Mouse (Mus musculus) gastrocnemius, adult 2 months (tissue): ENCODE data around the gene Hnrnpab. TPM values are rescaled to one million over a fixed set of nuclear protein-coding genes. Genes with fewer than 3 reads are reported as not detected.
"Not testable (repeated sequence)": the region's sequence is repeated elsewhere in the genome, so short reads cannot be mapped to it uniquely, and the experiment has no call there.

ENCODE experiments used
- DNase-seq: peaks from one replicate; pipeline ENCODE4 v3.0.0; 2022
- H3K27ac ChIP-seq: fragments of 200-600 bp; 2 replicates; pipeline ENCODE4 v1.8.1; 2022; ENCODE audit warnings: mild to moderate bottlenecking
- H3K4me3 ChIP-seq: fragments of 200-600 bp; 2 replicates; pipeline ENCODE4 v1.8.1; 2022; ENCODE audit warnings: mild to moderate bottlenecking, moderate library complexity
- CTCF ChIP-seq: fragments of 200-600 bp; IDR thresholded peaks from 2 replicates; pipeline ENCODE4 v1.8.1; 2022; ENCODE audit warnings: antibody characterized with exemption, mild to moderate bottlenecking, moderate library complexity
- intact Hi-C: fragments of 180-260 bp; cut with DNase I; formaldehyde crosslinking; loops from one replicate; pipeline ENCODE4 v1.15.1; 2025
- total RNA-seq, 2 experiments: library from RNA; stranded (reverse); gene quantifications; 2 replicates each; pipeline ENCODE4 v1.2.3; 2021

Hnrnpab gene
- total RNA-seq, 2 experiments from 2014 or later: 95.0 to 112 TPM

- peak overlapping the region; percentile 86 for H3K27ac ChIP-seq
- H3K4me3 ChIP-seq: peak overlapping the region; percentile 73
- no peak for DNase-seq
- intact Hi-C loops: no loop called here
- no peak for TF ChIP-seq CTCF
These were observed 39.6 kb upstream of the Hnrnpab start for GRCm38 (mm10) chr11:51646245-51646644.

DNA sequence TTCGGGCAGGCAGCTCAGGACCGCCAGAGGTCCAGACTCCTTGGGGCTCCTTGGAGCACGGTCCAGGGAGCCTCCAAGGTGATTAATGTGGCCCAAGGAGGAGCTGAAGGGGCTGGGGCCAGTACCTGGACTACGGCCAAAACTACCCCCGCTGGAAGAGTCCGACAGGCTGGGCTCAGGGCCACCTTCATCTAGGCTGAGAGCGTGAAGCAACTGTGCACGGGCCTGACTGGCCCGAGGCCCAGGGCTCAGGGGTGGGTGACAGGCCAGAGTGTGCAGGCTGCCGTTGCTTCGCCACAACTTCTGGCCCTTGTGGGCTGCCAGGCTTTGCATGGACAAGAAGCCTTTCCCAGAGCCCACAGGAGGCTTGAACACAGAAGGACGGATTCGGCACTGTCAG lies 38.6 kb upstream of the Hnrnpab start:
- DNase-seq: peak; percentile 24

GRCm38 (mm10) chr11:51644217-51644616 lies 37.6 kb upstream of the Hnrnpab start:
- intact Hi-C loops: no loop called here
- peak overlapping the region; percentile 72 for H3K27ac ChIP-seq

More for the DNA sequence above, 38.6 kb upstream of the Hnrnpab start:
- intact Hi-C loops: no loop called here
- Histone ChIP-seq H3K4me3 (peak overlapping the region; percentile 73), H3K27ac (peak overlapping the region; percentile 86; the same call in 1 of the 2 replicates)
- no peak for TF ChIP-seq CTCF

DNA sequence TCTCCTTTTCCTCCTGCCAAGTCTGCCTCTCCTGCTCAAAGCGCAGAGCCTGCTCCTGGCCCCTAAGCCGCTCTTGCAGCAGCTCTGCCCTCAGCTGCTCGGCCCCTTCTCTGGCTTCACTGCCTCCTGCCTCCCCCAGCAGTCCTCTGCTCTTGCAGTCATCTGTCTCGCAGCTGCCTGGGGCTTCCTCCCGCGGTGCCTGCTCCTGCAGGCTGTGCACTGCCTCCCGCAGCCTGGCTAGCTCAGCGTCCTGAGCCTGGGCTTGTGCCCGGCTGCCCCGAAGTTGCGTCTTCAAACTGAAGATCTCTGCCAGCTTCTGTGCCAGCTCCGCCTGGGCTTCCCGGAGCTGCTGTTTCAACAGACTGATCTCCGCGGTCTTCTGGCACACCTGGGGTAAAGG lies 37.1 kb upstream of the Hnrnpab start:
- Histone ChIP-seq H3K27ac (peak overlapping the region; percentile 72), H3K4me3 (peak overlapping the region; percentile 64)
- no peak for TF ChIP-seq CTCF
- peak; percentile 79 for DNase-seq
- intact Hi-C loops: no loop called here

More at GRCm38 (mm10) chr11:51644217-51644616, 37.6 kb upstream of the Hnrnpab start:
- H3K4me3 ChIP-seq: peak overlapping the region; percentile 64
- no peak for TF ChIP-seq CTCF
- DNase-seq: peak; percentile 31

- peak overlapping the region; percentile 64 for H3K4me3 ChIP-seq
- DNase-seq: peak; percentile 20
- TF ChIP-seq CTCF: no peak
- intact Hi-C loops: no loop called here
- peak overlapping the region; percentile 72 for H3K27ac ChIP-seq
These were observed 36.6 kb upstream of the Hnrnpab start for GRCm38 (mm10) chr11:51643202-51643601.

- H3K4me3 ChIP-seq: no peak overlapping the region
- intact Hi-C loops: no loop called here
- DNase-seq: no peak
- H3K27ac ChIP-seq: no peak overlapping the region
- TF ChIP-seq CTCF: no peak
These were observed 34.1 kb upstream of the Hnrnpab start for GRCm38 (mm10) chr11:51640748-51641147.

DNA sequence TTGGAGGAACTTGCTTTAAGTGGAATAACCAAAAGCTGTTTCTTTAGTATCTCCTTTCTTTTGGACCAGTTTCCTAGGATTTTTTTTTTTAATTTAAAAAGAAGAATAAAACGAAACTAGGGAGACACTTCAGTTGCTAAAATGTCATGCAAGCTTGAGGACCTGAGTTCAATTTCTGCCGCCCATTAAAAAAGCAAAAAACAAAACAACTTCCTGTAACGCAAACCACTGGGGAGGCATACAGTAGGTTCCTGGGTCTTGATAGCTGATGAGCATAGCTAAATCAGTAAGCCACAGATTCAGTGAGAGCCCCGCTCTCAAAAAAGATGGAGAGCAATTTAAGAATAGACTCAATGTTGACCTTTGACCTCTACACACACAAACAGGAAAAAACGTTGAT lies 31.9 kb upstream of the Hnrnpab start:
- TF ChIP-seq CTCF: no peak
- no peak for DNase-seq
- H3K4me3 ChIP-seq: peak overlapping the region; percentile 44
- intact Hi-C loops: loop anchor here (5.0 kb wide), 1 partner anchor 44 kb away; no protein-coding TSS in a partner anchor
- peak overlapping the region; percentile 74 for H3K27ac ChIP-seq

GRCm38 (mm10) chr11:51637971-51638414 lies 31.3 kb upstream of the Hnrnpab start:
- intact Hi-C loops: loop anchor here (5.0 kb wide), 1 partner anchor 44 kb away; no protein-coding TSS in a partner anchor
- no peak for TF ChIP-seq CTCF
- Histone ChIP-seq H3K27ac (peak overlapping the region; percentile 74), H3K4me3 (peak overlapping the region; percentile 44)
- DNase-seq: no peak

GRCm38 (mm10) chr11:51636323-51636684 lies 29.7 kb upstream of the Hnrnpab start:
- TF ChIP-seq CTCF: peak; percentile 75
- intact Hi-C loops: loop anchor here (5.0 kb wide), 1 partner anchor 46 kb away; no protein-coding TSS in a partner anchor
- peak overlapping the region; percentile 96 for H3K4me3 ChIP-seq
- peak overlapping the region; percentile 96 for H3K27ac ChIP-seq
- DNase-seq: peak; percentile 67

GRCm38 (mm10) chr11:51635525-51636322 lies 29.1 kb upstream of the Hnrnpab start, which contains the start of gene Rmnd5b:
Rmnd5b (minus strand) TSS chr11:51635896.
- intact Hi-C loops: loop anchor here (2.0 to 5.0 kb wide), 2 partner anchors 15 to 47 kb away; no protein-coding TSS in a partner anchor
- DNase-seq: peak; percentile 93
- peak within 1 kb of the TSS; percentile 96 for H3K27ac ChIP-seq
- peak; percentile 17; the same call in 1 of the 2 replicates for TF ChIP-seq CTCF
- peak within 1 kb of the TSS; percentile 96 for H3K4me3 ChIP-seq

- Histone ChIP-seq H3K4me3 (peak overlapping the region; percentile 96), H3K27ac (peak overlapping the region; percentile 96)
- no peak for TF ChIP-seq CTCF
- intact Hi-C loops: loop anchor here (2.0 to 5.0 kb wide), 2 partner anchors 14 to 47 kb away; no protein-coding TSS in a partner anchor
- no peak for DNase-seq
These were observed 28.5 kb upstream of the Hnrnpab start for GRCm38 (mm10) chr11:51635127-51635524.

- no peak for TF ChIP-seq CTCF
- no peak for DNase-seq
- Histone ChIP-seq H3K27ac (no peak overlapping the region), H3K4me3 (no peak overlapping the region)
- intact Hi-C loops: loop anchor here (2.0 kb wide), 1 partner anchor 13 kb away; no protein-coding TSS in a partner anchor
These were observed 27.1 kb upstream of the Hnrnpab start for GRCm38 (mm10) chr11:51633721-51634120.

GRCm38 (mm10) chr11:51633200-51633599 lies 26.6 kb upstream of the Hnrnpab start:
- intact Hi-C loops, H3K27ac ChIP-seq, DNase-seq, H3K4me3 ChIP-seq: not testable (repeated sequence)
